Mouse (Mus musculus): ENCODE measurements around the gene Auts2. TPM values are rescaled to one million over a fixed set of nuclear protein-coding genes. Genes with fewer than 3 reads are reported as not detected.
A peak's percentile ranks its signal among the peaks of the same experiment; 100 is the strongest.

The Auts2 gene
- polyA plus RNA-seq, 1 experiment from 2014 or later, result 1.8 TPM

DNA sequence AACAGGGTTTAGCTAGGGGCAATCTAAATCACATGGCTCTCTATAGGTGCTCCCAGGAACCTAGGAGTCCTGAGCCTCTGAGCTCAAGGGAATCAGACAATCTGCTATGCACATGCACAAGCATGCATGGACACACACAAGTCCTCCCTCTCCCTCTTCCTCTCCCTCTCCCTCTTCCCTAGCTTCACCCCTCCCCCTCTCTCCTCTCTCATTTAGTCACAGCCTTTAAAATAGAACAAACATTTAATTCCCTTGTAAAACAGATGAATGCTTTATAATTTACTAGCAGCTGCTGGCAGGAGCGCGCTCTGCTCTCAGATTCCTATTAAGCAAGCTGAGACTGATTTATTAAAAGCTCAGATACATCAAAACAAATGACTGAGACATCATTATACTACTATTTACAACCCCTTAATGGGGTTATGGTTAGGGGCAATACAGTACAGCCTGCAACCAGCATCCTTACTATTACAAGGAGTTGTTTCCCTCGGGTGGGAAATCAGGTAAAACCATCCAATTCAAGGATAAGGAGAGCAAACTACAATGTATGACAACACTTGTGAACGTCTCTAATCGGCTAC, 237.7 kb downstream of the Auts2 start:
- 61% methylated on average over 5 of the region's 5 CpGs for WGBS (ENCODE audit: insufficient replicate concordance)
- ATAC-seq (ENCODE audit: low read depth), result no peak

DNA sequence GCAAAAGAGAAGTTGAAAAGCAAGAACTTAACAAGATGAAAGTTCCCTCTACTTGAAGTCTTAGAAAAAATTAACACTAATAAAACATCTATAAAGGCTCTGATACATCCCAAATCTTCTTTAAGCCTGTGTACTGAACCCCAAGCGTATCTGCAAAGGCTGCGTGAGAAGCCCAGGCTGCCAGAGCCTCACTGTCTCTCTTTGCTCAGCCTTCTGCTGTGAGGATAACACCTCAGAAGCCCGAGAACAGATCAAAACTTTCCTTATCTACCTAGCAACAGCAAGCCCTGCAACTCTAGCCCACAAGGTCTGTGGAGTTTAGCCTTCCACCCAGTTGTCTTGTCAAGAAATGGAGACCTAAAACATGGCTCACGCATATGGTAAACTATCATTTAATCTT, 240.4 kb downstream of the Auts2 start:
- no peak overlapping the region for H3K27ac ChIP-seq (ENCODE audit: low read length)
- no peaks in the 10 kb centered on the region for H3K9me3 ChIP-seq (replicated peaks; ENCODE audit: control insufficient read depth, low read length)
- no peak overlapping the region for H3K4me2 ChIP-seq (ENCODE audit: low read depth, low read length)
- no peak overlapping the region for H3K4me3 ChIP-seq (ENCODE audit: low read depth, low read length)
- no peak for ATAC-seq (ENCODE audit: low read depth)
- H3K4me1 ChIP-seq (ENCODE audit: control insufficient read depth, low read depth, low read length), result no peaks in the 10 kb centered on the region
- no peaks in the 10 kb centered on the region for H3K27me3 ChIP-seq (ENCODE audit: control insufficient read depth, insufficient read depth, low read depth, low read length)
- WGBS (ENCODE audit: insufficient replicate concordance), result 37% methylated on average over 4 of the region's 4 CpGs
- no peaks in the 10 kb centered on the region for H3K36me3 ChIP-seq (ENCODE audit: control insufficient read depth, insufficient read depth)
- H3K9ac ChIP-seq (ENCODE audit: low read depth, low read length), result no peak overlapping the region

More for the DNA sequence above, 237.7 kb downstream of the Auts2 start:
- Histone ChIP-seq H3K27me3 (ENCODE audit: control insufficient read depth, insufficient read depth, low read depth, low read length) (no peaks in the 10 kb centered on the region), H3K27ac (ENCODE audit: low read length) (no peak overlapping the region), H3K4me2 (ENCODE audit: low read depth, low read length) (no peak overlapping the region), H3K4me1 (ENCODE audit: control insufficient read depth, low read depth, low read length) (no peaks in the 10 kb centered on the region), H3K4me3 (ENCODE audit: low read depth, low read length) (no peak overlapping the region), H3K9me3 (replicated peaks; ENCODE audit: control insufficient read depth, low read length) (no peaks in the 10 kb centered on the region), H3K36me3 (ENCODE audit: control insufficient read depth, insufficient read depth) (no peaks in the 10 kb centered on the region), H3K9ac (ENCODE audit: low read depth, low read length) (no peak overlapping the region)

DNA sequence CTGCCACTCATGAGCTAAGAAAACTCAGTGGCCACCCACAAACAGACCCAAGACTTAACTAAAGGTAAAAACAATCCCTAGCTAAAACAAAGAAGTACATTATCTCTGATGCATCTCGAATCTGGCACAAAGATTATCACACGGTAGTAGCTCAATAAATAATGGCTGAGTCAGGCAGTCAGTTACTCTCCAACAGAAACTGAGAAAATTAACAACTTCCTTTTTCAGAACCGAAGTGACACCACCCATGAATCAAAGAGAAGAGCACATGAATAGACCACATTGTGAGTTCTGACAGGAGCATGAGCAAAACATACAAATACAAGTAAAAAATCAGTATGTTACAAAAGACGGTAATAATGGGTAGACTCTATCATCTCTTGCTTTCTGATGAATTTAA, 242.3 kb downstream of the Auts2 start:
- Histone ChIP-seq H3K27ac (ENCODE audit: low read length) (no peak overlapping the region), H3K4me2 (ENCODE audit: low read depth, low read length) (no peak overlapping the region), H3K9me3 (replicated peaks; ENCODE audit: control insufficient read depth, low read length) (no peaks in the 10 kb centered on the region), H3K4me1 (ENCODE audit: control insufficient read depth, low read depth, low read length) (no peaks in the 10 kb centered on the region), H3K9ac (ENCODE audit: low read depth, low read length) (no peak overlapping the region), H3K36me3 (ENCODE audit: control insufficient read depth, insufficient read depth) (no peaks in the 10 kb centered on the region), H3K4me3 (ENCODE audit: low read depth, low read length) (no peak overlapping the region), H3K27me3 (ENCODE audit: control insufficient read depth, insufficient read depth, low read depth, low read length) (no peaks in the 10 kb centered on the region)
- ATAC-seq (ENCODE audit: low read depth), result no peak
- 27% methylated on average over 4 of the region's 4 CpGs for WGBS (ENCODE audit: insufficient replicate concordance)

DNA sequence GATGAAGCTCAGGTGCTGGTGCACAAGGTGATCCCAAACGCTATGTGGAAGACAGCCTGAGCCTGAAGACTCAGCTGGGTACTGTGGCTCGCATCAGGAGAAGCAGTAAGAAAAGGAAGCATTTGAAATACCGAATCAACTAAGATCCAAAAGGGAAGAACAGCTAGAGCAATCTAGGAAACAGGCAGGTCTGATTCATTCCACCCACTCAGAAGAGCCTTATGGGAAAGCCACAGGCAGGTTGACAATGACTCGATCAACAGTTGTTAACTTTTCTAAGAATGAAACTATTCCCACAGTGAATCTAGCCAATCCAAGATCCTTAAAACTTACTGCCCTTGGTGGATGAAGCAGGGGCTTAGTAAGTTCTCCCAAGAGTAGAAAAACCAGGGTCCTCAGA, 243.4 kb downstream of the Auts2 start:
- H3K4me3 ChIP-seq (ENCODE audit: low read depth, low read length), result no peak overlapping the region
- ATAC-seq (ENCODE audit: low read depth), result no peak
- H3K27me3 ChIP-seq (ENCODE audit: control insufficient read depth, insufficient read depth, low read depth, low read length), result no peaks in the 10 kb centered on the region
- 53% methylated on average over 4 of the region's 4 CpGs for WGBS (ENCODE audit: insufficient replicate concordance)
- no peaks in the 10 kb centered on the region for H3K36me3 ChIP-seq (ENCODE audit: control insufficient read depth, insufficient read depth)
- no peaks in the 10 kb centered on the region for H3K9me3 ChIP-seq (replicated peaks; ENCODE audit: control insufficient read depth, low read length)
- no peak overlapping the region for H3K4me2 ChIP-seq (ENCODE audit: low read depth, low read length)
- no peak overlapping the region for H3K27ac ChIP-seq (ENCODE audit: low read length)
- H3K4me1 ChIP-seq (ENCODE audit: control insufficient read depth, low read depth, low read length), result no peaks in the 10 kb centered on the region
- H3K9ac ChIP-seq (ENCODE audit: low read depth, low read length), result no peak overlapping the region

DNA sequence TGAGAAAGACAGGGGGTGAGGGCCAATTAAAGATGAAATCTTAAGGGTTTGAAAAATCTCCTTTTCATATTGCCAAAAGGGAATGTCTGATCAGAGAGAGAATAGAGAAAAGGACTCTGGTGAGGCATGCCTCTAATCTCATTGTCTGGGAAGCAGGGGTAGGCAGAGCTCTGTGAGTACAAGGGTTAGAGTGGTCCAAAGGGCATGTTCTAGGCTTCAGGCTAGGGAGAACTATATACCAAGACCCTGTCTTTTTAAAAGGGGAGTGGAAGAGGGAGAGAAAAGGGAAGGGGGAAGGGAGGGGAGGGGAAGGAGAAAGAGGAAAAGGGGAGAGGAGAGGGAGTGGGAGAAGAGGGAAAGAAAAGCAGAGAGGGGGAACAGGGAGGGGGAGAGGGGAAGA, 244.1 kb downstream of the Auts2 start:
- no peaks in the 10 kb centered on the region for H3K4me1 ChIP-seq (ENCODE audit: control insufficient read depth, low read depth, low read length)
- H3K9me3 ChIP-seq (replicated peaks; ENCODE audit: control insufficient read depth, low read length), result no peaks in the 10 kb centered on the region
- no peak overlapping the region for H3K4me3 ChIP-seq (ENCODE audit: low read depth, low read length)
- H3K27me3 ChIP-seq (ENCODE audit: control insufficient read depth, insufficient read depth, low read depth, low read length), result no peaks in the 10 kb centered on the region
- no peak overlapping the region for H3K27ac ChIP-seq (ENCODE audit: low read length)
- H3K9ac ChIP-seq (ENCODE audit: low read depth, low read length), result no peak overlapping the region
- H3K4me2 ChIP-seq (ENCODE audit: low read depth, low read length), result no peak overlapping the region
- H3K36me3 ChIP-seq (ENCODE audit: control insufficient read depth, insufficient read depth), result no peaks in the 10 kb centered on the region
- ATAC-seq (ENCODE audit: low read depth), result no peak

DNA sequence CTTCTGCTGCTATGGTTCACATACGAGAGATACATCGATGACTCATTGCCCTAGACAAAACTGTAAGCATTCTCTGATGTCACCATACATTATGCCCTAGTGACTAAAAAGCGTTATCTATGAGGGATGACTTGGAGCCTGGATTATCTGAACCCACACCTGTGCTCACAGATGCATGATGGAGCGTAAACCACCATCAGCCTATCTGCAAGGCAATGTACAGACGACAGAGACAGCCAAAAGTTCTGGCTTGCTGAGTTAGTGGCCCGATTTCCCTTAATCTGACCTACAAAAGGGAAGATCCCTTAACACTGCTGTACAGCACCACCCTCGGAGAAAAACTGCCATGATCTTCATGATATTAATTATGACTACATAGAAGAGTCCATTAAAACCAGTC, 245.8 kb downstream of the Auts2 start:
- no peaks in the 10 kb centered on the region for H3K27me3 ChIP-seq (ENCODE audit: control insufficient read depth, insufficient read depth, low read depth, low read length)
- no peaks in the 10 kb centered on the region for H3K9me3 ChIP-seq (replicated peaks; ENCODE audit: control insufficient read depth, low read length)
- H3K36me3 ChIP-seq (ENCODE audit: control insufficient read depth, insufficient read depth), result no peaks in the 10 kb centered on the region
- H3K4me2 ChIP-seq (ENCODE audit: low read depth, low read length), result no peak overlapping the region
- H3K4me1 ChIP-seq (ENCODE audit: control insufficient read depth, low read depth, low read length), result no peaks in the 10 kb centered on the region
- H3K4me3 ChIP-seq (ENCODE audit: low read depth, low read length), result no peak overlapping the region
- 0 out of 2 replicates have a peak, but pooled peaks have one; percentile 19 for ATAC-seq (ENCODE audit: low read depth)
- H3K27ac ChIP-seq (ENCODE audit: low read length), result no peak overlapping the region
- 45% methylated on average over 7 of the region's 7 CpGs for WGBS (ENCODE audit: insufficient replicate concordance)
- no peak overlapping the region for H3K9ac ChIP-seq (ENCODE audit: low read depth, low read length)

DNA sequence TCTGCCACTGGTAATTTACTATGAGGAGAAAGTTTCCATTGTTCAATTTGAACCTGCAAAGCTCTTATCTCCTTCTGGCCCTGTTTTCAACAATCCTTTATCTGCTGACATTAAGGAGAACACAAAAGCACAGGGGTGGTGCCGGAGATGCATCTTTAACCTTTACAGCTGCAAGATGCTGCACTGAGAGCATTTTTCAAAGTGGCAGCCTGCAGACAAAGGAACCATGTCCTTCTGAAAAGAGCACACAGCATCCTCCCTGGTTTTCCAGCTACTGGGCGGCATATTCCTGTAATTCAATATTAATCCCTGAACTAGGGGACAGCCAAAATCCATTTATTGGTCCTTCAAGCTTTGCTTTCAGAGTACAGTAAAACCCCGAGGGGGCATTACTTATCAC, 248.7 kb downstream of the Auts2 start:
- WGBS (ENCODE audit: insufficient replicate concordance), result 41% methylated on average over 3 of the region's 3 CpGs
- no peak overlapping the region for H3K4me2 ChIP-seq (ENCODE audit: low read depth, low read length)
- no peaks in the 10 kb centered on the region for H3K36me3 ChIP-seq (ENCODE audit: control insufficient read depth, insufficient read depth)
- no peak overlapping the region for H3K4me3 ChIP-seq (ENCODE audit: low read depth, low read length)
- no peak for ATAC-seq (ENCODE audit: low read depth)
- H3K27me3 ChIP-seq (ENCODE audit: control insufficient read depth, insufficient read depth, low read depth, low read length), result no peaks in the 10 kb centered on the region
- H3K27ac ChIP-seq (ENCODE audit: low read length), result no peak overlapping the region
- no peaks in the 10 kb centered on the region for H3K4me1 ChIP-seq (ENCODE audit: control insufficient read depth, low read depth, low read length)
- H3K9me3 ChIP-seq (replicated peaks; ENCODE audit: control insufficient read depth, low read length), result no peaks in the 10 kb centered on the region
- H3K9ac ChIP-seq (ENCODE audit: low read depth, low read length), result no peak overlapping the region

DNA sequence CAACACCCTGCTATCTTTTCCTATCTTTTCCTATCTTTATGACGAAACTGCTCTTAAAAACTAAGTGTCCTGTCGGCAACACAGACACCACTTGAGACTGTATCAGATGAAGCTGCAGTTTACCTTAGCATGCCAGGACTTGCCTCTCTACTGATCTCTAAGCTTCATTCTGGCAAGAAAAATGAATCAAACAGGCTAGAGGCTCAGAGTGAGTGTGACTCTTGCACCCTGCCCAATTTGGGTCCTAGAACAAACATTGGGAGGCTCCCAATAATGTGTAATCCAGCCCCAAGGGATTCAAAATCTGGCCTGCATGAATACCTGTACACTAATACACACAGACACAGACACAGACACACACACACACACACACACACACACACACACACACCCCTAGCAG, 250.2 kb downstream of the Auts2 start:
- 46% methylated on average over 2 of the region's 2 CpGs for WGBS (ENCODE audit: insufficient replicate concordance)
- no peak overlapping the region for H3K4me2 ChIP-seq (ENCODE audit: low read depth, low read length)

DNA sequence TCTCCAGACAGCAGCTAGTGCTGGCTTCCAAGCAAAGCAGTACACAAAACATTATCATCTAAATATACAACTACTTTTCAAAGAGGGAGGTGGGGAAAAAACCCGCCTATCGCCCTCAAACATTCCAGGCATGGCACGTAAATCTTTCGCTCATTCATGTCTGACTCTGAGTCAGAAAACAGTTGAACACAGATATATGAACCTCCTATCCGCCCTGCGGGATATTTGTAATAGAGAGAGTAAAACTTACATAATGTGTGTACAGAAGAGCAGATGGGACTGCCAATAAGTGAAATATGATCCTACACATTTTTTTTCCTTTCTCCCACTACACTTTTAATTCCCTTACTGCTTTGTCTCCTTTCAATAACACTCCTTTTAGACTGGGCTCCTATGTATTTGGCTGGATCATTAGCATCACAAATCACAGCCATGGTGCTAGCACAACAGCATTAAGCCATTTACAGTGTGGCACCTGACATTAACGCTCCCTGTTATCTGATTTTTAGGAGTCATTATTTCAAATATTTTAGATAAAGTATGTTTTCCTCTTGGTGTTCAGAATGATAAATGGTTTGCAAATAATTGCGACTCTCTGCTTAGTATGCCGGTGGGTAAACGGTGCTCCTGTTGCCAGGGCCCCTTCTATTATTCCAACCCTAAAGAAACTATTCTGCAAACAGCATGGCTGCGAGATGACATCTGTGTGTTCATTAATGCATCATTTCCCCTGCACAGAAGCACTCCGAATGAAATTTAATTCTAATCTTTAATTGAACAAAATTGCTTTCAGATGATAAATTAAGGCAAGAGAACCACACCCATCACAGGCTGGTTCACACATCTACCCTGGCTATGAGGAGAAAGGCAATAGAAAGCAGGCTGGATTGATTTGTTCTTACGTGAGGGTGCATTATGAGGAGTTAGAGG, 252.3 kb downstream of the Auts2 start:
- Histone ChIP-seq H3K36me3 (ENCODE audit: control insufficient read depth, insufficient read depth) (no peaks in the 10 kb centered on the region), H3K4me3 (ENCODE audit: low read depth, low read length) (no peak overlapping the region), H3K9me3 (replicated peaks; ENCODE audit: control insufficient read depth, low read length) (no peaks in the 10 kb centered on the region), H3K27ac (ENCODE audit: low read length) (no peak overlapping the region), H3K4me1 (ENCODE audit: control insufficient read depth, low read depth, low read length) (no peaks in the 10 kb centered on the region), H3K27me3 (ENCODE audit: control insufficient read depth, insufficient read depth, low read depth, low read length) (no peaks in the 10 kb centered on the region), H3K9ac (ENCODE audit: low read depth, low read length) (no peak overlapping the region), H3K4me2 (ENCODE audit: low read depth, low read length) (no peak overlapping the region)
- ATAC-seq (ENCODE audit: low read depth), result no peak
- 59% methylated on average over 13 of the region's 13 CpGs for WGBS (ENCODE audit: insufficient replicate concordance)

More for the DNA sequence above, 250.2 kb downstream of the Auts2 start:
- H3K4me3 ChIP-seq (ENCODE audit: low read depth, low read length), result no peak overlapping the region
- H3K27me3 ChIP-seq (ENCODE audit: control insufficient read depth, insufficient read depth, low read depth, low read length), result no peaks in the 10 kb centered on the region
- H3K27ac ChIP-seq (ENCODE audit: low read length), result no peak overlapping the region
- H3K4me1 ChIP-seq (ENCODE audit: control insufficient read depth, low read depth, low read length), result no peaks in the 10 kb centered on the region
- ATAC-seq (ENCODE audit: low read depth), result no peak
- no peaks in the 10 kb centered on the region for H3K36me3 ChIP-seq (ENCODE audit: control insufficient read depth, insufficient read depth)
- H3K9me3 ChIP-seq (replicated peaks; ENCODE audit: control insufficient read depth, low read length), result no peaks in the 10 kb centered on the region
- H3K9ac ChIP-seq (ENCODE audit: low read depth, low read length), result no peak overlapping the region
